Mouse (Mus musculus) urinary bladder, postnatal 10 days (tissue): ENCODE results near the gene Zscan26.
"Not testable (repeated sequence)": the region's sequence is repeated elsewhere in the genome, so short reads cannot be mapped to it uniquely, and the experiment has no call there.

Source experiments
- DNase-seq: peaks from one replicate; pipeline ENCODE4 v3.0.0; 2022; ENCODE audit warnings: low spot score

Zscan26 gene

DNA sequence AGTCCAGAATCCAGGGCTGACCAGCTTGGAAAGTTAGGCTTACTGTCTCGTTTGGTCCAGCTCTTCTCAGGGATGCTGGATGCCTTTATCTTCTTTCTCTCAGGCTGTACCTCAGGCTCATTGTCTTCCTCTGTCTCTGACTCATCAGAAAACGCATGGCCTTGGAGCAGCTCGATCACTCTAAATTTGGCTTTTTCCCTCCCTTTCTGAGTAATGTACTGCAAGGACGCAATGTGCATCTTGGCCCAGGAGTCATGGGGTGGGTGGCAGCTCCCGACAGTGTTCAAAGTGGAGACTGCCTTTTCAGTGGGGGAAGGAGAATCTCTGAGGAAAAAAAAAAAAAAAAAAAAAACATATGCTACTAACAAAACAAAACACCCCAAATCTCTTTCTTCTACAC lies 30.2 kb downstream of the Zscan26 start:
- DNase-seq: no peak

DNA sequence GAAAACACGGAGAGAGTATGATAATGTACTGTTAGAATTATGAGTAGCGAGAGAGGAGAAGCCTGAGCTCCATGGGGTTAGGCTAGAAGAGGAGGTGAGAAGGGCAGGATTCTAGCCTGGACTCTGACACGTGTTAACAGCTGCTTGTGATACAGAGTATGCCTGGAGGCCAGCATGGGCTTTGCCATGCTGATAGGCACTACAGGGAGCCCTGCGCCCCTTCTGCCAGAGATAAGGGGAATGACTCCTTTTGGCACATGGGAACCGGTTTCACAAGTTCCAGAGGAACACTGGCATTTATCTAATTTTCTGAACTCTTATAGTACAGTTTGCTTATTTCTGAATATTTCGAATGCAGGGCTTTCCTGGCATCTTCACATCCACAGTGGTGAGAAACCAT lies 34.7 kb downstream of the Zscan26 start:
- DNase-seq: no peak

GRCm38 (mm10) chr13:21417298-21418010 lies 36.1 kb downstream of the Zscan26 start:
- no peak for DNase-seq

DNA sequence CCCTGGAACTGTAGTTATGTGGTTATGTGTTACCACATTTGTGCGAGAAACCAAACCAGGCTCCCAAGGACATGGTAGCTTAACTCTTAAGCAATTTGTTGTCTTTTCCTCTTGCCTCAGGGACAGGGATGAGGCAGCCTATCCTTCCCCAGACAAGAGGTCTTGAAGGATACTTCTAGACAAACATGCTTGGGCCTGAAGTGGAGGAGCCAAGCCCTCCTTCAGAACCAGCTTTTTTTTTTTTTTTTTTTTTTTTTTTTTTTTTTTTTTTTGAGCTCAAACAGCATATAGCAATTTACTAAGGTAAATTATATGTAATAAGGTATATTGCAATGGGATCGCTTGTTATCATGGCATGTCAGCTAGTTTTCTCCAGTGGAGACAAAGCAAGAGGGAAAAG lies 37.8 kb downstream of the Zscan26 start:
- DNase-seq: no peak

DNA sequence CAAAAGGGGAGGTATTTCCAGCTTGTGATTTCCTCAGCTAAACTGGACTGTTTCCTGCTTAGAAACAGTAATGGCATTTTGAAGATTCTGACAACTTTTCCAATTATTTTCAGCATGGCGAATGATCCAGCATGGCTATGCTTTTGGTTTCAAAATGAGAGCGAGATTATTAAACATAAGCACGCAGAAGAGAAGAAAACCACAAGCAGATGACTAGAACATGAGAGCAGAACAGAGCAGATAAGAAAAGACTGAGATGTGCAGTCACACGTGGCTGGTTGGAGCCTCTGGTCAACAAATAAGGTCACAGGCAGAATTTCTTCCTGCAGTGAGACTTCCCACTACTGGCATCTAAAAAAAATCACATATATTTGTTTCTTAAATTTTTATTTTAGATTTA lies 38.3 kb downstream of the Zscan26 start:
- no peak for DNase-seq

- no peak for DNase-seq
Measured at GRCm38 (mm10) chr13:21414231-21415212, 39.0 kb downstream of the Zscan26 start.

DNA sequence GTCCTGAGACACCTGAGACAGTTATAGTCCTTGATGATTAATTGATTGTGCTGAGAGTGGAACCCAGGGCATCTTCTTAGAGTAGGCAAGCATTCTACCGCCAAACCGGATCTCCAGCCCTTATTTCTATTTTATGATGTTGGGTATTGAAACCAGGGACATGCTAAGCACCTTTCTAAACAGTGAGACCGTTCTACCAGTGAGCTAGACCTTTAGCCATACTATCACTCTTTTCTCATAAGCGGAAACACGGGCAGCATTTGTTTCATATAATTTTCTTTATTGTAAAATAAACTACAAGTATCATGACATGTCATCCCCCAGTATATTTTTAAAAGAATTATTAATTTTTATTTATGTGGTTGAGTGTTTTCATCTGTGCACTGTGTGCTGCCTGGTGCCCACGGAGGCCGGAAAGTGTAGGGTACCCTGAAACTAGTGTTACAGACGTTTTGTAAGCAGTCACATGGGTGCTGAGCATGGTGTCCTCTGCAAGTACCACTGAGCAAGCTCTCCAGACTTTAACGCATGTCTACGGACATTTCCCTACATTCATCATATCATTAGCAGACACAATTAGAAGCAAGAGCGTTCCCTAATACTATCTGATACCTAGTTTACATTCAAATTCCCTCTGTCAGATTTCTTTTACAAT lies 44.6 kb downstream of the Zscan26 start:
- no peak for DNase-seq

- DNase-seq: peak; percentile 36
Measured at GRCm38 (mm10) chr13:21407969-21408804, 45.3 kb downstream of the Zscan26 start.

- no peak for DNase-seq
Measured at GRCm38 (mm10) chr13:21407341-21407740, 46.2 kb downstream of the Zscan26 start.

- no peak for DNase-seq
Measured at GRCm38 (mm10) chr13:21402848-21403247, 50.7 kb downstream of the Zscan26 start.

DNA sequence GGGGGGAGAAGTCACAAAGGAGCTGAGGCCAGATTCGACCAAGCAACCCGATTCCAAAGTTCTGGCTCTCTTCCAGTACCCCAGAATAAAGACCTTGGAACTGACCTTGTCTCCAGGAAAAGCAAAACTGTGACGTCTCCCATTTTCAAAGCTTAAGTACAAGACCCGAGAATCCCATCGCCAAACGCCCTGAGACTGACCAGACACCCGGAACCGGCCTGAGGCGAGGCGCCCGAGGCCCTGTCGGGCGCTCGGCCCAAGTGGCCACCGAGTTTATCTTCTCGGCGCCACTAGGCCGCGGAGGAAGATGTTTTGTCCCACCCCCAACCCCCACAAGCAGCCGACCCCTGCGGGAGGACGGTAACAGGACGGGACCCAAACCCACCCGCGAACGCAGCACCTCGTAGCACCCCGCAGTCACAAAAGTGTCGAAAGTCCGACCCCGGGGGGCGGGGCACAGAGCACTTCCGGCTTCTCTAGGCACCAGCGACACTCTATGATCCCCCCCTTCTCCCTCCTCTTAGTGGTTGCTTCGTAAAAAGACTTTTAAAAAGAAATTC lies 51.2 kb downstream of the Zscan26 start, which contains the start of gene Zkscan3:
Zkscan3 (minus strand) TSS at position 469 of the 560 bp plus-strand sequence.
- DNase-seq: peak; percentile 25

GRCm38 (mm10) chr13:21401636-21402286 lies 51.8 kb downstream of the Zscan26 start:
- no peak for DNase-seq

GRCm38 (mm10) chr13:21401166-21401565 lies 52.4 kb downstream of the Zscan26 start:
- DNase-seq: no peak

DNA sequence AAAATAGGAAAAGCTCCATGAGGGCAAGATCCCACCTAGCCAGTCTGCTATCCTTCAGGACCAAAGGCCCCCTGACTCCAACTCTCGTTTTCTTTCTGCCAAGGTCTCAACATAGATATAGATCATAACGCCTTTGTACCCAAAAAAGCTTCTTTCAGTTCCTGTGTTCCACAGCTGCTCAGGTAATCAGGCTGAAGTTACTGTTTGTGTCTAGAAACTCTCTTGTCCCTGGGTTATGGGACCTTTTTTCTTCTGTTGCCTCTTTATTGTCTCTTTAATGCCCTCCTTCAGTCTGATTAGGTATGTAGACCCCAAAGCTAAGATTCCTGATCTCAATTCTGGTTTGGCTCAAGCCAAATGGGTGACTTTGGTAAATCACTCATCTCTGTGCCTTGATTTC lies 56.0 kb downstream of the Zscan26 start:
- DNase-seq: no peak

DNA sequence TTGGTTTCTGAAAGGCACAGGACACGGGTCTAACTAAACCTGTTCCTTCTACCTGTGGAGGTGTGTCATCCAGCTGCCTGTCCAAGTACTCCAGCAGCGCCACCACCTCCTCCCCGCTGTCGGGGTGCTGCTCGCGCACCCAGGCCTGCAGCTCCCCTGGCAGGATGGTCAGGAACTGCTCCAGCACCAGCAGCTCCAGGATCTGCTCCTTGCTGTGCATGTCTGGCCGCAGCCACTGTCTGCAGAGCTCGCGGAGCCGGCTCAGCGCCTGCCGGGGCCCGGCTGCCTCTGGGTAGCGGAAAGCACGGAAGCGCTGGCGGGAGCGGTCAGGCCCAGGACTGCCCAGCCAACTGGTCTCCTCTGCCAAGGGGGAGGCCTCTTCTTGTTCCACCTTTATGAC lies 57.5 kb downstream of the Zscan26 start:
- not testable (repeated sequence) for DNase-seq

GRCm38 (mm10) chr13:21395623-21396022 lies 57.9 kb downstream of the Zscan26 start:
- DNase-seq: no peak

DNA sequence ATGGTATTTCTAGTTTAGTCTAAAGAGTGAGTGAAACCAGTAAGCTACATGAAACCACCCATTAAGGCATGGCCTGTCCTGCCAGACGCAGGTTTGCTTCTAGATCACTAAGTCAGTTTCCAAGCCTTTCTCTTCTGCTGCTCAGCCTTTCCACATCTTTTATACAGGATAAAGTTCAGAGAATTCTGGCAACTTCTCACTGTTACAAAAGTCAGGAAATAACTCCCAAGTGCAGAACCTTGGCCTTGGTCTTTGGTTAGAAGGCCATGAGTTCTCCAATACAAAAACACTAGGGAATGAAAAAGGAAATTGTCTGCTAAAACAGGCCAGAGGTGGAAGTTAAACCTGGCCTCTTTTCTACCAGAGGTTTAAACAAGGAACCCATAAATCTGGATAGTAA lies 58.3 kb downstream of the Zscan26 start:
- DNase-seq: no peak
